Mouse (Mus musculus): ENCODE data around the gene Proser3.

Gene Proser3

GRCm38 (mm10) chr7:30490251-30490956 lies 61.7 kb downstream of the Proser3 start:
- no peak for DNase-seq (ENCODE audit: low spot score in 2 of 2)
